Mouse (Mus musculus): ENCODE measurements around the gene Rad51c. TPM values are rescaled to one million over a fixed set of nuclear protein-coding genes. Genes with fewer than 3 reads are reported as not detected.
"Not testable (repeated sequence)": the region's sequence is repeated elsewhere in the genome, so short reads cannot be mapped to it uniquely, and the experiment has no call there.

The Rad51c gene
- 2.5 and 4.9 TPM in 2 replicates for total RNA-seq (2015)
- 5.4 and 8.0 TPM in 2 replicates for total RNA-seq (2017)

DNA sequence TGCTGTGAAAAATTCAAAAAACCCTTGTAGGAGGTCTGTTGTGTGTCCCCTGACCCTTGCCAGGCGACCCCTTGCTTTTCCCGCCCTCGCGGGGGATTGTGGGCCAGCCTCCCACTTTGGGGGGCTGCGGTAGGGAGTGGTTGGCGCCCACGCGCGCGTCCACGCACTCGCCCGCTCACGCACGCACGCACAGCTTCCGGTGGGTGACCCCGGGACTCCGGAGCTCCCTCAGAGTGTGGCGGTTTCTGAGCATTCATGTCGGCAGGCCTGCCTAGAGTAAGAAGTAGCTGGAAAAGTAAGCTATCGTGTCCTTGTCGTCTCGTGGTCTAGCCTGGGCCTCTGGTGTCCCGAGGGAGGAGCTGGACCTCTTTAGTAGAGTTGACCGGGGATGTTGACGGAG is at the start of gene Rad51c, which contains the start of gene Tex14:
Gene Rad51c, minus strand, starts transcription at position 79 of the 400 bp plus-strand sequence.
Gene Tex14, plus strand, starts transcription at position 190 of the 400 bp plus-strand sequence.
- ATAC-seq (replicated peaks; ENCODE audit: poor library complexity), result no peak

GRCm38 (mm10) chr11:87454035-87454690 is 49.4 kb upstream of the Rad51c start:
- ATAC-seq (replicated peaks; ENCODE audit: poor library complexity), result no peak

DNA sequence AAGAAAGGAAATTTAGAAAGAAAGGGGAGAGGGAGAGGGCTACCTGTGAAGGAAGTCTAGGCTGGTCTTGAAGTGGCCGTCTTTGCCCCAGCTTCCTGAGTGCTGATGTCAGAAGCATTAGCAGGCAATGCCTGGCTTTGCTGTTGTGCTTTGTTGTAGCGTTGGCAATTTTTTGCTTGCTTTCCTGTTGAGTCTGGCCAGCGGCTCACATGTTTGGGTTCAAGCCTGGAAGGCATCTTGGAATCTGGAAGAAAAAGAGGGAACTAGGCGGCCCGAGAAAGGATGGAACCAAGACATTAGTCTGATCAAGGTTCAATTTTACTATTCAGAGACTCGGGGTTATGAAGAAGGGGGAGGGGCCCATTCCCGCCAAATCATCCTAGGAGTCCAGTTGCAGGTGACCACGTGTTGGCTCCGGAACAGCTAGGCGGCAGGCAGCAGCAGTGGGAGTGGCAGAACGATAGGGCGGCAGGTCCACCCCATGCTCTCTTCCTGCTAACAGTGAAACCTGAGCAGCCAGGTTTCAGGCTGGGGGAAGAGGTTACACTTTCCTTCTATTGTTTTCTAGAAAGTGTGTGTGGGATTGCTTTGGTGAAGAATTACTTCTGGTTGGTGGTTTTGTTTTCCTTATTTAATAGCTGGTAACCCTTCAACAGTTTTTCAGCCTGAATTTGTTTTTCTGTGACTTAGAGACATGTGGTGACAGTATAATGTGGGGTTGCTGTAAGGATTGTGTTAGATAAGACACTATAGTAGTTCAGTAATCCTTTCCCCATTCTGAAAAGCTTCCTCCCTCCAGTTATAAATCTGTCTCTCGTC is 48.7 kb upstream of the Rad51c start:
- ATAC-seq (replicated peaks; ENCODE audit: poor library complexity), result no peak

DNA sequence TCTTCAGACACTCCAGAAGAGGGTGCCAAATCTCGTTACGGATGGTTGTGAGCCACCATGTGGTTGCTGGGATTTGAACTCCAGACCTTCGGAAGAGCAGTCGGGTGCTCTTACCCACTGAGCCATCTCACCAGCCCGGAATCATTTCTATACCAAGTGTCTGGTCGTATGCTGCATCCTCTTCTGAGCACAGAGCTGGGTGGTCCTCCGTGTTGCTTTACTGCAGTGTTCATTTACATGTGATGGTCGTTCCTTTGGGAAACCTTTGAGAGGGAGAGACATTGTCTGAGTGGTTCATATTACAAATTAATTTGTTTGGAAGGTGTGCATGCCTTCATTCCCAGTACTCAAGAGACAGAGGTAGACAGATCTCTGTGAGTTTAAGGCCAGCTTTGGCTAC is 48.0 kb upstream of the Rad51c start:
- ATAC-seq (replicated peaks; ENCODE audit: poor library complexity), result not testable (repeated sequence)

GRCm38 (mm10) chr11:87449847-87450246 is 45.1 kb upstream of the Rad51c start:
- ATAC-seq (replicated peaks; ENCODE audit: poor library complexity), result not testable (repeated sequence)

- peak; percentile 55 for ATAC-seq (replicated peaks; ENCODE audit: poor library complexity)
These were observed 44.4 kb upstream of the Rad51c start for GRCm38 (mm10) chr11:87449200-87449547.

GRCm38 (mm10) chr11:87448476-87449199 is 43.9 kb upstream of the Rad51c start:
- peak; percentile 77 for ATAC-seq (replicated peaks; ENCODE audit: poor library complexity)

- ATAC-seq (replicated peaks; ENCODE audit: poor library complexity), result peak; percentile 69
These were observed 43.3 kb upstream of the Rad51c start for GRCm38 (mm10) chr11:87448081-87448475.

- ATAC-seq (replicated peaks; ENCODE audit: poor library complexity), result no peak
These were observed 42.7 kb upstream of the Rad51c start for GRCm38 (mm10) chr11:87447429-87447828.

DNA sequence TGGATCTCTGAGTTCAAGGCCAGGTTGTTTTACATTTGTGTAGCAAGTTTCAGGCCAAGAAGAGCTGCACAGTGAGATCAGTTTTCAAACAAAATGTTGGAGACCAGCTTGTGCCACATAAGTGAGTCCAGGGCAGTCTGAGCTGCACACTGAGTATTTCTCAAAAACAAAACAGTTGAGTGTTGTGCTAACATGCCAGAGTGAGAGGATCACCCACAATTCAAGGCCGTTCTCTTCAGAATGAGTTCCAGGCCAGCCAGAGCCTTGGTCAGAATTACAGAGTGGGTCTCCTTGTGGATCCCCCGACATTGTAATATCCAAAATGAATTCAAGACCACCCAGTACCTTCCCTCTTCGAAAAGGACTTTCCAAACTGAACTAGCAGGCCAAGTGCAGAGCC is 41.4 kb upstream of the Rad51c start:
- no peak for ATAC-seq (replicated peaks; ENCODE audit: poor library complexity)

DNA sequence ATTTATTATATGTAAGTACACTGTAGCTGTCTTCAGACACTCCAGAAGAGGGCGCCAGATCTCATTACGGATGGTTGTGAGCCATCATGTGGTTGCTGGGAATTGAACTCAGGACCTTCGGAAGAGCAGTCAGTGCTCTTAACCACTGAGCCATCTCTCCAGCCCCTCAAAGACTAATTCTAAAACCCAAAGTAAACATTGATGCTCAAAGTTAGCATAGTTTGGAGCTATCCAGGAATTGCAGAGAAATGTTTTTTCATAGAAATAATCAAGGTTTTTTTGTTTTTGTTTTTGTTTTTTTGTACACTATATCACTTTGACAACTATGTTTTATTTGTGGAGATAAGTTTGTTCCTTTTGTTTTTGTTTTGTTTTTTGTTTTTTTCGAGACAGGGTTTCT is 40.8 kb upstream of the Rad51c start:
- not testable (repeated sequence) for ATAC-seq (replicated peaks; ENCODE audit: poor library complexity)

- ATAC-seq (replicated peaks; ENCODE audit: poor library complexity), result no peak
These were observed 40.1 kb upstream of the Rad51c start for GRCm38 (mm10) chr11:87444735-87445428.

- not testable (repeated sequence) for ATAC-seq (replicated peaks; ENCODE audit: poor library complexity)
These were observed 39.3 kb upstream of the Rad51c start for GRCm38 (mm10) chr11:87444056-87444455.

DNA sequence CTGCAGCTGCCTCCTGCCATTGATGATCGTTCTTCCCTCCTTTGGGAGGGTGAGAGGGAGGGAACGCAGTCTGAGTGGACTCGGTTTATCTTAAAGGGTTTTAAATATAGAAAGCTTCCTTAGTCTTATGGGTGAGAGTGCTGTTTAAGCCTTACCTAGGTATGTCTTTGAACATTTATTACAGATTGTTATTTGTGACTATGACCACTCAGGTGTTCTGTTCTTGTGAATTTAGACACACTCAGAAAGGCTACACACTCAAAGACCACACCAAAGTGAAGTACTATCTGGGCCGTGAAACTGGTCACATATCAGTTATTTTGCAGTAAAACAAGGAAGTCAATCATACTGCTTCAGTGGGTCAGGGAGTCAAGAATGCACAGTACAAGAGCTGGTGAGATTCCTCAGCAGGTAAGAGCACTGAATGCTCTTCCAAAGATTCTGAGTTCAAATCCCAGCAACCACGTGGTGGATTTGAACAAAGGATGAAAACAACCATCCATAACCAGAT is 38.7 kb upstream of the Rad51c start:
- peak; percentile 75 for ATAC-seq (replicated peaks; ENCODE audit: poor library complexity)

GRCm38 (mm10) chr11:87442643-87443372 is 38.1 kb upstream of the Rad51c start:
- peak; percentile 86 for ATAC-seq (replicated peaks; ENCODE audit: poor library complexity)

DNA sequence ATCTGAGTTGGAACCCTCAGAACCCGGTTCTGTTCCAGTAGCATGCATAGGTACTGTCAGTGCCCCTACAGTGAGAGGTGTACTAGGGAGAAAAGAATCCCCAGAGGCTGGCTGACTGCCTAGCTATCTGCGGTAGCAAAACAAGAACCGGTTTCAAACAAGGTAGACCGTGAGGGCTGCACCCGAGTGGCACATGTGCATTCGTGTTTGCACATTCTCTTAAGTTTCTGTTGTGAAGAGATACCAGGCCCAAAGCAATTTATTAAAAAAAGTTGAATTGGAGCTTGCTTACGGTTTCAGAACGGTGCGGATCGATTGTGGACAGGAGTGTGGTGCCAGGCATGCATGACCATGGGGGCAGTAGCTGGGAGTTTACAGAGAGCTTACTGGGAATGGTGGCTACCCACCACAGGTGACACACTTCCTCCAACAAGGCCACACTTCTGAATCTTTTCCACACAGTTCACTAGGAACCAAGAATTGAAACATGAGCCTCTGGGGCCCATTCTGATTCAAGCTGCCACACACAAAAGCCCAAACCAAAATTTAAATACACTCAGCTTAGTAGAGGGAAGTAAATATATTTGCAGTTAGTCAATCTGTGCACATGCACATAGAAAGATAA is 35.2 kb upstream of the Rad51c start:
- ATAC-seq (replicated peaks; ENCODE audit: poor library complexity), result no peak

DNA sequence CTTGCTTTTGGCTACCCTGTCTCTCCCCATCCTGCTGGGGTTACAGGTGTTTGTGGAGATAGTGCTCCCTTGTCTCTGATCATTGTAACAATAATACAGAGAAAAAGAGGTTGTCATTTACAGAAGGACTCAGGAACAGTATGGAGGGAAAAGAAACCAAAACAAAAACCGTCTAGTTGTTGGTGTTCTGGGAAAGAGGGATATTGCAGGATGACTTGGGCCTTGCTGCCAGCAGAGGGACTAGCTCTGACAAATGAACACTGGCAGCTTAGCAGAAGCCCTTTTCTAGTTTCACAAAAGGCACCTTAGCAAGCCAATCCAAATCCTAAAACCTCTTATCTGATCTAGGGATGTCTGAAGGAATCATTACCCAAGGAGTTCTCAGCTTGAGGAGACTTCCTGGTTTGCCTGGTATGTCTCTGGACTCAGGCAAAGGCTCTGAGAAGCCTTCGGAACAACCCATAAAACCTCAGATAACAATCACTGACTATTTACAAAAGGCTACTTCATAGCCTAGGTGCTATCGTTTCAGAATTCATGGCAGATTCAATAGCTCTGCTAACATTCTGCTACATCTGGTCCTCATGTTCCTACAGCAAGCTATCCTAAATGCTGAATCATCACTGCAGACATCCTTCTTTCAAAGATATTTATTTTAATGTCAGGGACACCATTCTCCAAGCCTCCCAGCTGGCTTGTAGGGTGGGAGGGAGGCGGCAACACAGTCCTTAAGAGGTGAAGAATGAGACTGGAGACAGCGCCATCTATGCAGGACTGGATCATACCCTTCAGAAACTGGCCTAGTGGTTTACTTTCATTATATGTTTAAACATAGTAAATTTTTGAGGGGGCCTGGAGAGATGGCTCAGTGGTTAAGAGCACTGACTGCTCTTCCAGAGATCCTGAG is 31.8 kb upstream of the Rad51c start:
- ATAC-seq (replicated peaks; ENCODE audit: poor library complexity), result no peak

DNA sequence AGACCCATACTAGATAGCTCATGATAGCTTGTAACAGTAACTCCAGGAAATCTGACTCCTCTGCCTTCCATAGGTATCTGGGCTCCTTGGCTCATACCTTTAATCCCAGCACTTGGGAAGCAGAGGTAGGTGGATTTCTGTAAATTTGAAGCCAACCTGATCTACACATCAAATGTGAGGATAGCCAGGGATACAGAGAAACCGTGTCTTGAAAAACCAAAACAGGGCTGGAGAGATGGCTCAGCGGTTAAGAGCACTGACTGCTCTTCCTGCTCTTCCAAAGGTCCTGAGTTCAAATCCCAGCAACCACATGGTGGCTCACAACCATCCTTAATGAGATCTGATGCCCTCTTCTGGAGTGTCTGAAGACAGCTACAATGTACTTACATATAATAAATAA is 30.4 kb upstream of the Rad51c start:
- not testable (repeated sequence) for ATAC-seq (replicated peaks; ENCODE audit: poor library complexity)

Data from megakaryocyte progenitor cell, adult 5-6 weeks (primary cell).